Mouse (Mus musculus) kidney, postnatal 0 days (tissue): ENCODE data around the gene Irf2bp1. TPM values are rescaled to one million over a fixed set of nuclear protein-coding genes. Genes with fewer than 3 reads are reported as not detected.
A peak's percentile ranks its signal among the peaks of the same experiment; 100 is the strongest.

Source experiments
- ATAC-seq: fragments of 200-750 bp; cut with Nextera tagmentation; replicated peaks from 2 replicates; pipeline ENCODE4 v1.8.0; 2017; ENCODE audit warnings: low read depth, moderate number of reproducible peaks, moderate TSS enrichment, moderate library complexity; ENCODE audit not compliant: low FRiP score
- DNase-seq: peaks from one replicate; pipeline ENCODE4 v3.0.0-alpha.2; 2016; ENCODE audit warnings: low spot score
- H3K27ac ChIP-seq: fragments of 300-500 bp; sonication (generic); 2 replicates; pipeline ENCODE4 v1.5.1; 2014; ENCODE audit warnings: mild to moderate bottlenecking
- H3K27me3 ChIP-seq: fragments of 300-500 bp; sonication (generic); 2 replicates; pipeline ENCODE4 v1.6.1; 2014; ENCODE audit warnings: low read length, mixed read lengths; ENCODE audit not compliant: insufficient read depth
- H3K36me3 ChIP-seq: fragments of 300-500 bp; sonication (generic); 2 replicates; pipeline ENCODE4 v1.6.1; 2014; ENCODE audit warnings: low read length, mixed read lengths; ENCODE audit not compliant: insufficient read depth
- H3K4me1 ChIP-seq: fragments of 300-500 bp; sonication (generic); replicated peaks from 2 replicates; pipeline ENCODE4 v1.6.1; 2014; ENCODE audit warnings: antibody characterized with exemption, low read length, mixed read lengths; ENCODE audit not compliant: insufficient read depth
- H3K4me2 ChIP-seq: fragments of 300-500 bp; sonication (generic); 2 replicates; pipeline ENCODE4 v1.6.1; 2014; ENCODE audit warnings: mild to moderate bottlenecking, low read length, moderate library complexity, mixed read lengths
- H3K4me3 ChIP-seq: fragments of 300-500 bp; sonication (generic); replicated peaks from 2 replicates; pipeline ENCODE4 v1.5.1; 2014; ENCODE audit warnings: low read depth, low read length
- H3K9ac ChIP-seq: fragments of 300-500 bp; sonication (generic); 2 replicates; pipeline ENCODE4 v1.6.1; 2014; ENCODE audit warnings: low read depth, low read length
- H3K9me3 ChIP-seq: fragments of 300-500 bp; sonication (generic); replicated peaks from 2 replicates; pipeline ENCODE4 v1.6.1; 2016; ENCODE audit warnings: low read length, inconsistent platforms, mixed read lengths
- CTCF ChIP-seq: IDR thresholded peaks from 2 replicates; pipeline ENCODE4 v1.5.1; 2016; ENCODE audit warnings: antibody characterized with exemption, low read depth, mild to moderate bottlenecking, moderate library complexity
- WGBS: fragments of 180-500 bp; shearing (Covaris S2); extraction: QIAGEN DNeasy Blood & Tissue Kit; methylation state at CpG from one replicate; pipeline ENCODE4 v1.1.7; 2014; 5-methylcytosine and 5-hydroxymethylcytosine counted together
- polyA plus RNA-seq: library from polyadenylated mRNA; unstranded; fragments of >200 nt; fragmentation: Nextera tagmentation; extraction: Ambion mirVana; gene quantifications from 2 replicates; pipeline ENCODE4 v1.2.1, GENCODE M21; 2015

The Irf2bp1 gene
- polyA plus RNA-seq, 1 experiment from 2014 or later: 17.3 TPM

DNA sequence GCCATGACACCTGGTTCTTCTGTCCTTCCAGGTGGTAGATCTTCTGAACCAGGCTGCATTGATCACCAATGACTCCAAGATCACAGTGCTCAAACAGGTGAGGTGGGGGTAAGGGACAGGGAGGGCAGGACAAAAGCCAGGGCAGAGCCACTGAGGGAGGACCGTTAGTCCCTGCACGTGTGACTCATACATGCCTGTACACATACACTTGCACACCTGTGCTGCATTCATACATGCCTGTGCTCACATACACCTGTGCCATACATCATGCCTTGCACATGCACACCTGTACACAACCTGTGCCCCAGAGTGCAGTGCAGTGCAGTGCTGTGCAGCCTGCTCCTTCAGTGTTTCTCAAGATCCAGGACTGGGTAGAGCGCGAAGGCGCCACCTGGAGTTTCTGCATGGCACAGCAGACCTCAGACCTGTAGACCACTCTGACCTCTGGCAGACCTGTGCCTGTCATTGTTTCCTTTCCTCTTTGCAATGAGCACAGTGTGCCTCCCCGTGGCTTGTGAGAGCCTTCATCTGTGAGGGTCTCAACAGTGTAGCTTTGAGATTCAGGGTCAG lies 25.3 kb downstream of the Irf2bp1 start:
- ATAC-seq (peak; percentile 55), DNase-seq (peak; percentile 70)
- Histone ChIP-seq H3K27me3 (no peaks in the 10 kb centered on the region), H3K36me3 (peaks cover 40% of the 10 kb centered on the region), H3K4me2 (no peak overlapping the region), H3K9ac (no peak overlapping the region), H3K4me3 (no peak overlapping the region), H3K27ac (no peak overlapping the region), H3K4me1 (0 out of 2 replicates have a peak, but pooled peaks cover 9% of the 10 kb centered on the region), H3K9me3 (no peaks in the 10 kb centered on the region)
- 62% methylated on average over 6 of the region's 6 CpGs for WGBS
- peak; percentile 76 for TF ChIP-seq CTCF

DNA sequence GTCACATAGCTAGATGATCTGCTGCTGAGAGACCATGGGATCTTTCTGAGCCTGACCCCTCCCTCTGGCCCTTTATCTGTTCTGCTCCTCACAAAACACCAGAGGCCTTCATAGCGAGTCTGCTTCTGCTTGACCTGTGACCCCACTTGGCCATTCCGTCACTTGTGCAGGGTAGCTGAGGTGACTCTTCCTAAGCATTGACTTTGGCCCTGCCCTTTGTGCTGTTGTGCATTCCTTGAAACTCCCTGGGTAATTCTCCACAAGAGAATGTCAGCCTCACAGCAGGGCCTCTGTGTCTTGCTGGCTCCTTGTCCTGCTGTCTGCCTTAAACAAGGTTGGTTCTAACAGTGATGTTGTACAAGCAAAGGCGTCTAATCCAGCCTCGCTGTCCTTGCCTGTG lies 27.8 kb downstream of the Irf2bp1 start:
- no peak overlapping the region for H3K4me3 ChIP-seq
- H3K27me3 ChIP-seq: no peaks in the 10 kb centered on the region
- DNase-seq (no peak), ATAC-seq (no peak; the same call in 1 of the 2 replicates)
- H3K9me3 ChIP-seq: no peaks in the 10 kb centered on the region
- no peak overlapping the region for H3K9ac ChIP-seq
- WGBS: 85% methylated on average over 4 of the region's 4 CpGs
- TF ChIP-seq CTCF: no peak
- H3K36me3 ChIP-seq: peaks cover 64% of the 10 kb centered on the region
- no peak overlapping the region for H3K27ac ChIP-seq
- no peaks in the 10 kb centered on the region for H3K4me1 ChIP-seq
- no peak overlapping the region for H3K4me2 ChIP-seq

DNA sequence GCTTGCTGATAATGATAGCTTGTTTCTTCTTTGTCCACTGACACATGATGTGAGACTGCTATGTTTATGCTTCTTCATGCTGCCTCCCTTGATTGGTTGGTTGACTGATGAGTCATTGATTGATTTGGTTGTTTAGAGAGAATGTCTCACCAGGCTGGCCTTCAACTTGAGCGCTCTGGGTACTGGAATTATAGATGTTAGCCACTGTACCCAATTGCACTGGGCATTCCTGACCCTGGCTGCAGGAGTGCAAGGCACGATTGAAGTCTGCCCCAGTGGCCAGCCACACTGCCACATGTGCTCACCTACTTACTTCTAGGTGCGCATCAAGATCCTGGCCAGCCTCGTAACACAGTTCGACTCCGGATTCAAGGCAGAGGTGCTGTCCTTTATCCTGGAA lies 40.8 kb downstream of the Irf2bp1 start:
- Histone ChIP-seq H3K9ac (no peak overlapping the region), H3K27me3 (no peaks in the 10 kb centered on the region), H3K4me3 (no peak overlapping the region), H3K27ac (no peak overlapping the region), H3K36me3 (peaks cover 91% of the 10 kb centered on the region), H3K4me2 (no peak overlapping the region), H3K4me1 (no peaks in the 10 kb centered on the region), H3K9me3 (no peaks in the 10 kb centered on the region)
- no peak for DNase-seq
- TF ChIP-seq CTCF: no peak
- ATAC-seq: no peak
- 96% methylated on average over 6 of the region's 6 CpGs for WGBS

GRCm38 (mm10) chr7:19046286-19047069 lies 42.6 kb downstream of the Irf2bp1 start:
- no peaks in the 10 kb centered on the region for H3K9me3 ChIP-seq
- no peak for TF ChIP-seq CTCF
- no peak overlapping the region for H3K9ac ChIP-seq
- no peak overlapping the region for H3K4me2 ChIP-seq
- no peak overlapping the region for H3K27ac ChIP-seq
- peaks cover 87% of the 10 kb centered on the region for H3K36me3 ChIP-seq
- ATAC-seq (no peak), DNase-seq (no peak)
- no peaks in the 10 kb centered on the region for H3K4me1 ChIP-seq
- H3K27me3 ChIP-seq: no peaks in the 10 kb centered on the region
- 91% methylated on average over 11 of the region's 11 CpGs for WGBS
- H3K4me3 ChIP-seq: no peak overlapping the region

DNA sequence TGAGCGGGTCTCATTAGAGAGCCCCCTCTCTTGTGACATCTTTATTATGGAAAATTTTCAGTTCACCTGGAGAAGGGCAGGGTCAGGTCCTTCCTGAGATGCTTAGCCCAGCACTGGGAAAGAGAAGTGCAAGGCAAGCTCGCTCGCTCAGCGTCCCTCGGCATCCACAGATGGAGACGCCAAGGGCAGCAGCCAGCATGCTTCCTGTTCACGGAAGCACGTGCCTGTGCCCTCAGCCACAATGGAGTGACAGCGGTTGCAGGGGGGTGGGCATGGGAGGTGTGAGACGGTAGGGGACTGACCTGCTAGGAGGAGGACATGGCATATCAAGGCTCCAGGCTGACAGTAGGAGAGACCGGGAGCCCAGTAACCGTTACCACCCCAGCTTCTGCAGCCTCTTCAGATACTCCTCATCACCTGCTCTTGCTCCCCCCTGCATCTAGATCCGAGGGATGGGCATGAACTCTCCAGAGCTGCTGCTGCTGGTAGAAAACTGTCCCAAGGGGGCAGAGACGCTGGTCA lies 44.2 kb downstream of the Irf2bp1 start:
- WGBS: 89% methylated on average over 14 of the region's 14 CpGs

GRCm38 (mm10) chr7:19049252-19049651 lies 45.4 kb downstream of the Irf2bp1 start:
- 87% methylated on average over 5 of the region's 5 CpGs for WGBS
- H3K27ac ChIP-seq: no peak overlapping the region
- TF ChIP-seq CTCF: no peak
- H3K4me2 ChIP-seq: no peak overlapping the region
- no peaks in the 10 kb centered on the region for H3K27me3 ChIP-seq
- no peak overlapping the region for H3K4me3 ChIP-seq
- no peak overlapping the region for H3K9ac ChIP-seq
- no peak for ATAC-seq
- peaks cover 67% of the 10 kb centered on the region for H3K36me3 ChIP-seq
- H3K4me1 ChIP-seq: no peaks in the 10 kb centered on the region
- no peak for DNase-seq
- H3K9me3 ChIP-seq: no peaks in the 10 kb centered on the region

More for the DNA sequence above, 44.2 kb downstream of the Irf2bp1 start:
- DNase-seq (no peak), ATAC-seq (no peak)
- TF ChIP-seq CTCF: no peak
- H3K4me2 ChIP-seq: no peak overlapping the region
- H3K9ac ChIP-seq: no peak overlapping the region
- H3K9me3 ChIP-seq: no peaks in the 10 kb centered on the region
- H3K4me3 ChIP-seq: no peak overlapping the region
- H3K27me3 ChIP-seq: no peaks in the 10 kb centered on the region
- H3K4me1 ChIP-seq: no peaks in the 10 kb centered on the region
- no peak overlapping the region for H3K27ac ChIP-seq
- H3K36me3 ChIP-seq: peaks cover 78% of the 10 kb centered on the region
